Mouse (Mus musculus) stomach, embryonic 15.5 days (tissue): ENCODE measurements around the gene Raver1. TPM values are rescaled to one million over a fixed set of nuclear protein-coding genes. Genes with fewer than 3 reads are reported as not detected.

ENCODE experiments used
- ATAC-seq: fragments of 200-750 bp; cut with Nextera tagmentation; 2 replicates; pipeline ENCODE4 v1.8.0; 2017; ENCODE audit warnings: low read depth, moderate number of reproducible peaks, moderate TSS enrichment; ENCODE audit not compliant: insufficient read depth, low FRiP score
- H3K27ac ChIP-seq: fragments of 300-500 bp; sonication (generic); 2 replicates; pipeline ENCODE4 v1.5.1; 2015; ENCODE audit warnings: mild to moderate bottlenecking, inconsistent platforms
- H3K27me3 ChIP-seq: fragments of 300-500 bp; sonication (generic); replicated peaks from 2 replicates; pipeline ENCODE4 v1.6.1; 2015; ENCODE audit warnings: inconsistent platforms
- H3K36me3 ChIP-seq: fragments of 300-500 bp; sonication (generic); 2 replicates; pipeline ENCODE4 v1.6.1; 2015; ENCODE audit warnings: inconsistent platforms
- H3K4me1 ChIP-seq: fragments of 300-500 bp; sonication (generic); 2 replicates; pipeline ENCODE4 v1.6.1; 2015; ENCODE audit warnings: inconsistent platforms
- H3K4me2 ChIP-seq: fragments of 300-500 bp; sonication (generic); 2 replicates; pipeline ENCODE4 v1.6.1; 2015; ENCODE audit warnings: mild to moderate bottlenecking, inconsistent platforms
- H3K4me3 ChIP-seq: fragments of 300-500 bp; sonication (generic); replicated peaks from 2 replicates; pipeline ENCODE4 v1.5.1; 2015; ENCODE audit warnings: inconsistent platforms
- H3K9ac ChIP-seq: fragments of 300-500 bp; sonication (generic); 2 replicates; pipeline ENCODE4 v1.6.1; 2015; ENCODE audit warnings: inconsistent platforms
- H3K9me3 ChIP-seq: fragments of 300-500 bp; sonication (generic); 2 replicates; pipeline ENCODE4 v1.6.1; 2016; ENCODE audit warnings: inconsistent platforms
- WGBS: fragments of 180-500 bp; shearing (Covaris S2); methylation state at CpG from one replicate; pipeline ENCODE4 v1.1.7; 2015; 5-methylcytosine and 5-hydroxymethylcytosine counted together
- polyA plus RNA-seq: library from polyadenylated mRNA; unstranded; fragments of >200 nt; fragmentation: Nextera tagmentation; extraction: Ambion mirVana; gene quantifications from 2 replicates; pipeline ENCODE4 v1.2.1, GENCODE M21; 2015

Raver1 gene
- polyA plus RNA-seq, 1 experiment from 2014 or later, result 48.3 TPM

DNA sequence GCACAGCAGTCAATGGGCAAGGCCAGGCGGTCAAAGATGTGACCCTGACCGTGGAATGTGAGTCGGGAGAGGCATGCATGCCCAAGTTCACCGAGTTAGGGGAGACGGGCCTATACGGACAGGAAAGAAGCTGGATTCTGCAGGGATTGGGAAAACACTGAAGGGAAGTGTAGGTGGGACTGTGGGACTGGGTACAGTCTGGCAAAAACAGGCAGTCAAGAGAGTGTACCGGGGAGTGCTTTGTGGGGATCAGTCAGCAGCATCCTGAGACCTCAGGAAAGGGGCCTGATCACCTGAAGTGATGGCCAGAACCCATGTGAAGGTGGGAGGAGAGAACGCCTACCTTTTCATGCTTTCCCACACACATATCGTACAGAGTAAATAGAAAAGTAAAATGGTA, 56.2 kb downstream of the Raver1 start:
- Histone ChIP-seq H3K36me3 (no peaks in the 10 kb centered on the region), H3K27ac (no peak overlapping the region), H3K9ac (no peak overlapping the region), H3K4me2 (no peak overlapping the region), H3K9me3 (no peaks in the 10 kb centered on the region), H3K4me1 (peaks cover 44% of the 10 kb centered on the region), H3K27me3 (peaks cover 86% of the 10 kb centered on the region), H3K4me3 (no peak overlapping the region)
- WGBS, result 24% methylated on average over 9 of the region's 9 CpGs
- no peak for ATAC-seq

DNA sequence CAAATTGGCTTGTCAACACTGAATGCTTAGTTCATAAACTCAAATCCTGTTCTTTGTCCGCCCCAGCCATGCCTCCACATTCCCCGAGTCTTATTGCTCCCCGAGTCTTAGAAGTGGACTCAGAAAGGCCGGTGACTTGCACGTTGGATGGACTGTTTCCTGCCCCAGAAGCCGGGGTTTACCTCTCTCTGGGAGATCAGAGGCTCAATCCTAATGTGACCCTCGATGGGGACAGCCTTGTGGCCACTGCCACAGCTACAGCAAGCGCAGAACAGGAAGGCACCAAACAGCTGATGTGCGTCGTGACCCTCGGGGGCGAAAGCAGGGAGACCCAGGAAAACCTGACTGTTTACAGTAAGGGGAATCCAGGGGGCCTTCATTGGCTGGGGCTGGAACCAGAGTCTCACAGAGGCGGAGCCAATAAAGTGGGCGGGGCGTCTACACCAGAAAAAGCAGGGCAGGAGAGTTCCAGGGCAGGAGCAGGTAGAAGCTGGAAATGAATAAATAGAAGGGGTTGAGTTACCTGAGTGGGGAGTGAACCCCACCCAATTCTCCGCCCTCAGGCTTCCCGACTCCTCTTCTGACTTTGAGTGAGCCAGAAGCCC, 57.2 kb downstream of the Raver1 start:
- Histone ChIP-seq H3K36me3 (no peaks in the 10 kb centered on the region), H3K9ac (no peak overlapping the region), H3K4me1 (peaks cover 51% of the 10 kb centered on the region), H3K4me2 (0 out of 2 replicates have a peak overlapping the region, but pooled peaks have one; percentile 13), H3K27me3 (peaks cover 84% of the 10 kb centered on the region), H3K4me3 (no peak overlapping the region), H3K9me3 (no peaks in the 10 kb centered on the region), H3K27ac (no peak overlapping the region)
- no peak for ATAC-seq
- 5% methylated on average over 17 of the region's 17 CpGs for WGBS

DNA sequence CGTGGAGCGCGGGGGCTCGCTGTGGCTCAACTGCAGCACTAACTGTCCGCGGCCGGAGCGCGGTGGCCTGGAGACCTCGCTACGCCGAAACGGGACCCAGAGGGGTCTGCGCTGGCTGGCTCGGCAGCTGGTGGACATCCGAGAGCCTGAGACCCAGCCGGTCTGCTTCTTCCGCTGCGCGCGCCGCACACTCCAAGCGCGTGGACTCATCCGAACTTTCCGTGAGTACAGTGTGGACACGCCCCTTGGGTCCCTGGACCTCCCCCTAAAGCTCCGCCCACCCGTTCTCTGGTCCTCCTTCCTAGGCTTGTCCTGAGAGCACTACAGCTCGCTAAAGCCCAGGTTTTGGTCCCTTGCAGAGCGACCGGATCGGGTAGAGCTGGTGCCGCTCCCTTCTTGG, 58.7 kb downstream of the Raver1 start:
- Histone ChIP-seq H3K9ac (peak overlapping the region; percentile 26; the same call in 1 of the 2 replicates), H3K9me3 (no peaks in the 10 kb centered on the region), H3K36me3 (no peaks in the 10 kb centered on the region), H3K4me3 (peak overlapping the region; percentile 54), H3K4me1 (peaks cover 54% of the 10 kb centered on the region), H3K27ac (no peak overlapping the region), H3K4me2 (peak overlapping the region; percentile 98), H3K27me3 (peaks cover 72% of the 10 kb centered on the region)
- 0% methylated on average over 34 of the region's 34 CpGs for WGBS
- peak; percentile 76 for ATAC-seq

DNA sequence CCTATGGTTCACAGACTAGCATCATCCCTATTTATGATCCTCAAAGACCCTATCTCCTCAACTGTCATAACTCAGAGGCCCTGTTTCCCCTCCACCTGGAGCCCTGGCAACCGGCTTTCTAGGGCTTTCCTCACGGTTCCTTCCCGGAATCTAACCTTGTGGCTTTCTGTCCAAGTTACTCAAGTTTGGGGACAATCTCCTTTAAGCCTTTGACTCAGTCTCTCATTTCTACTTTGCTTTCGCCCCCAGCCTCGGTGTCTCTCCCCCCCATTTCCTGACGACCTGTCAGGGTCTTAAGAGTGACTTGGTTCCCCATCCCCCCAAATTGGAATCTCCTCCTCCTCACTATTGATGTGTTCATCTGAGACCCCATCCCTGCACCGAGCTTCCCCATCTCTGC, 59.3 kb downstream of the Raver1 start:
- peaks cover 49% of the 10 kb centered on the region for H3K4me1 ChIP-seq
- H3K4me3 ChIP-seq, result peak overlapping the region; percentile 54
- peaks cover 66% of the 10 kb centered on the region for H3K27me3 ChIP-seq
- no peak overlapping the region for H3K27ac ChIP-seq
- no peaks in the 10 kb centered on the region for H3K9me3 ChIP-seq
- no peaks in the 10 kb centered on the region for H3K36me3 ChIP-seq
- ATAC-seq, result no peak
- peak overlapping the region; percentile 98 for H3K4me2 ChIP-seq
- 6% methylated on average over 7 of the region's 7 CpGs for WGBS
- H3K9ac ChIP-seq, result peak overlapping the region; percentile 26; the same call in 1 of the 2 replicates

DNA sequence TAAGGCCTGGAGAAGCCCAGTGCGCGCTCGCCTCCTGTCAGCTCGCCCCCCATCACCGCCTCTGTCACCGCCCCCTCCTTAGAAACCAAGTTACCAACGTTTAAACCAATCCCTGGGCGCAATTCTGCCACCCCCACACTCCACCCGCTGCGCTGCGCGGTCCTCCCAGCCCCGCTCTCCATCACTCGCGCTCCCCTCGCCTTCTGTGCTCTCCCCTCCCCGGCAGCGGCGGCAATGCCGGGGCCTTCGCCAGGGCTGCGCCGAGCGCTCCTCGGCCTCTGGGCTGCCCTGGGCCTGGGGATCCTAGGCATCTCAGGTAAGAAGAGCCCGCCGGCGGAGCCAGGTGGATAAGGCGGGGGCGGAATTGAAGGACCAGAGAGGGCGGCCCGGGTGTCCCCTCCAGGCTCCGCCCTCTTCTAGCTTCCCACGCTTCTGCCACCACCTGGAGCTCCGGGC, 59.9 kb downstream of the Raver1 start, which contains the start of gene Icam5:
Gene Icam5, plus strand, starts transcription at position 178 of the 456 bp plus-strand sequence.
- no peaks in the 10 kb centered on the region for H3K9me3 ChIP-seq
- H3K27ac ChIP-seq, result peak within 1 kb of the TSS; percentile 55; the same call in 1 of the 2 replicates
- peaks cover 63% of the 10 kb centered on the region for H3K27me3 ChIP-seq
- peaks cover 44% of the 10 kb centered on the region for H3K4me1 ChIP-seq
- ATAC-seq, result no peak
- H3K4me2 ChIP-seq, result peak within 1 kb of the TSS; percentile 98
- under 1% methylated on average over 35 of the region's 35 CpGs for WGBS
- peak within 1 kb of the TSS; percentile 26; the same call in 1 of the 2 replicates for H3K9ac ChIP-seq
- peak within 1 kb of the TSS; percentile 54 for H3K4me3 ChIP-seq
- no peaks in the 10 kb centered on the region for H3K36me3 ChIP-seq

DNA sequence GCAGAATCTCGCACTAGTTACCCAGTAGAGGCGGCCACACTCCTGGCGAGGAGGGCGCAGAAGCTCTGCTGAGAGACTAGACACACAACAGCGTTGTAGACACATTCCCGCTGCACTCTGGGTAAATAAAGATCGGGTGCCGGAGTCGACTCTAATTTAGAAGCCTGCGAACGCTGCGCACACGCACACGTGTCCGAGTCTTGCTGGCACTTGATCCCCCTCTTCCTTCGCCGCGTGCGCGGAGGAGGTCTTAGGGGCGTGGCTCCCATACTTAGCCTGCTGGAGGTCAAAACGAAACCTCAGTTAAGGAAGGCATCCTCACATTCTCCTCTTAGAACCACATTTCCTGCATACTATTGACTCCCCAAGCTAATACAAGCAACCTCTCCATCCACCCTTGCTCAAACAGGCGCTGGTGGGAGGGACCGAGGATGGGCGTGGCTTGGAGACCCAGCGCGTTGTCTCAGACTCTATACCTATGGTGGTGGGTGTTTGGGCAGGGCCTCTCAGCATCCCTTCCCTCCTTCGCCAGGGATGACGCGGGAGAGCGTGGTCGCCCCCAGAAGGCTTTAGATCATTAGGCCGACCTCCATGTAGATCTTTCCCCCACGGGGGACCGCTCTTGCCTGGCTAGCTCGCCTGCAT, 60.4 kb downstream of the Raver1 start:
- ATAC-seq, result no peak; the same call in 1 of the 2 replicates
- no peaks in the 10 kb centered on the region for H3K9me3 ChIP-seq
- H3K27ac ChIP-seq, result peak overlapping the region; percentile 55; the same call in 1 of the 2 replicates
- H3K4me1 ChIP-seq, result peaks cover 44% of the 10 kb centered on the region
- H3K4me2 ChIP-seq, result peak overlapping the region; percentile 98
- no peak overlapping the region; the same call in 1 of the 2 replicates for H3K9ac ChIP-seq
- under 1% methylated on average over 36 of the region's 36 CpGs for WGBS
- peak overlapping the region; percentile 54 for H3K4me3 ChIP-seq
- H3K27me3 ChIP-seq, result peaks cover 57% of the 10 kb centered on the region
- no peaks in the 10 kb centered on the region for H3K36me3 ChIP-seq

DNA sequence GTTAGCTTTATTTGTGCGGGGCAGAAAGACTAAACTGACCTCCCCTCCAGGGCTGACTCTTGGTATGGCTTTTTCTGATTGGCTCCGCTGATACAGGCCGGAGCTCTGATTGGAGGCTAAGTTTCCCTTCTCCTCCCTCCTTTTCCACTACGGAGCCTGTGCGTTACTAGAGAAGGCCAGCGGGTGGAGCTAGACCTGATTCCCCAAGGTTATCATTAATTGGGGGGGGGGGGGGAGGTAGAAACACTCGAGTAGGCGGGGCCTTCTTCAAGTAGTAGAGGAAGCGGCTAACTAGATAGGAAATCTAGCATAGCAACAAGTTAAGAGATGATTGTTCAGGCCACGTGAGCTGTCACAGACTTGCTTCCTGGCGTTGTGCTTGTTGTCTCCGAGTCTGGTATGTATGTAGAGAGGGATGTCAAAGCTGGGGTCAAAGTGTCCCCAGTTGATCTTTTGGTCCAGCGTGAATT, 61.0 kb downstream of the Raver1 start:
- peaks cover 52% of the 10 kb centered on the region for H3K27me3 ChIP-seq
- peak; percentile 73; the same call in 1 of the 2 replicates for ATAC-seq
- peak overlapping the region; percentile 55; the same call in 1 of the 2 replicates for H3K27ac ChIP-seq
- WGBS, result 0% methylated on average over 13 of the region's 13 CpGs
- no peaks in the 10 kb centered on the region for H3K36me3 ChIP-seq
- H3K4me3 ChIP-seq, result peak overlapping the region; percentile 54
- no peaks in the 10 kb centered on the region for H3K9me3 ChIP-seq
- H3K9ac ChIP-seq, result no peak overlapping the region
- peaks cover 44% of the 10 kb centered on the region for H3K4me1 ChIP-seq
- H3K4me2 ChIP-seq, result peak overlapping the region; percentile 98

DNA sequence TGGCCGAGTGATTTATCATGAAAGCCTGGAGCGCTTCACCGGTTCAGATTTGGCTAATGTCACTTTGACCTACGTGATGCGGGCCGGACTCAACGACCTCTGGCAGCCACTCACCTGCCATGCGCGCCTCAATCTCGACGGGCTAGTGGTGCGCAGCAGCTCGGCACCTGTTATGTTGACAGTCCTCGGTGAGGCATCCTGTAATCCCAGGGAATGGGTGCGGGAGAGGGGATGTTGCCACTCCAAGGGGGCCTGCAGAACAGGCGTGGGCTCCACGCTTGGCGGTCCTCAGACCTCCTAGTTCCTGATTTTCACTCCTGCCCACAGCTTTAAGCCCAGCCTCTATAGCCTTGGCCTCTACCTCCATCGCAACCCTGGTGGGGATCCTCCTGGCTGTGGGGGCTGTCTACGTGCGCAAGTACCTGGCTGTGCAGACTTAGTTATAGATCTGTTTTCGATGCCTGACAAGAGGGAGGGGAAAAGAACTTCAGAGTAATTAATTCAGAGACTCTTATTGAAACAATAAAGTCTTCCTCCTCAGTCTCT, 61.7 kb downstream of the Raver1 start:
- 24% methylated on average over 22 of the region's 22 CpGs for WGBS
- Histone ChIP-seq H3K36me3 (no peaks in the 10 kb centered on the region), H3K9ac (no peak overlapping the region), H3K27me3 (peaks cover 45% of the 10 kb centered on the region), H3K9me3 (no peaks in the 10 kb centered on the region), H3K4me3 (peak overlapping the region; percentile 54), H3K4me2 (peak overlapping the region; percentile 98), H3K4me1 (peaks cover 44% of the 10 kb centered on the region), H3K27ac (no peak overlapping the region)
- no peak for ATAC-seq

DNA sequence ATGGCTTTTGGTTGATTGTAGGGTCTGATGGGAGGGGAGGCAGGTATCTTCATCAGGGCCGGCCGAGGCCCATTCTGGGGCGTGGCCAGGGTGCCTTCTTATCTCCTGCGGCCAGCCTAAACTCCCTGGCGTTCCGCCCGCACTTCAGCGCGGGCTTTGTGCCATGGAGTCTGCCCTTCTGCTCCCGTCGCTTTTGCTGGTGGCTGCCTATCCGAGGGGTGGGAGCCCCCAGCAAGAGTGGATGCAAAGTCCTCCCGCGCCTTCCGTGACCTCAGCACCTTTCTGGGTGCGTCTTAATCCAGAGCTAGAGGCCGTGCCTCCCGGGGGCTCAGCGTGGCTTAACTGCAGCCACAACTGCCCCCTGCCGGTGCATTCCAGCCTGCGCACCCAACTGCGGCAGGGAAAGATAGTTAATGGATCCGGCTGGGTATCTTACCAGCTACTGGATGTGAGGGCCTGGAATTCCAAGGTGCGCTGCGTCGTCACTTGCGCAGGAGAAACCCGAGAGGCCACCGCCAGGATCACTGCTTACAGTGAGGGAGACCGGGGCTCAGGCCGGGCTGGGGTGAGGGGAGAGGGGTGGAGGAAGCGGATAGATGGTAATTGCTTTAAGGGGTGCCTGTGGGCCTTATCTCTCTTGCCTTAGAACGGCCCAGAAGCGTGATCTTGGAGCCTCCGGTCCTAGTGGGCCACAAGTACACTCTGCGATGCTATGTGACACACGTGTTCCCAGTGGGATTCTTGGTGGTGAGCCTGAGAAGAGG, 62.3 kb downstream of the Raver1 start, which contains the start of gene Icam4:
Gene Icam4, plus strand, starts transcription at position 83 of the 764 bp plus-strand sequence.
- WGBS, result 2% methylated on average over 37 of the region's 37 CpGs
- Histone ChIP-seq H3K27me3 (peaks cover 38% of the 10 kb centered on the region), H3K36me3 (no peaks in the 10 kb centered on the region), H3K4me2 (peak within 1 kb of the TSS; percentile 98), H3K4me3 (peak within 1 kb of the TSS; percentile 54), H3K4me1 (peaks cover 39% of the 10 kb centered on the region), H3K9ac (no peak within 1 kb of the TSS), H3K9me3 (no peaks in the 10 kb centered on the region), H3K27ac (peak within 1 kb of the TSS; percentile 23; the same call in 1 of the 2 replicates)
- ATAC-seq, result peak; percentile 66; the same call in 1 of the 2 replicates

DNA sequence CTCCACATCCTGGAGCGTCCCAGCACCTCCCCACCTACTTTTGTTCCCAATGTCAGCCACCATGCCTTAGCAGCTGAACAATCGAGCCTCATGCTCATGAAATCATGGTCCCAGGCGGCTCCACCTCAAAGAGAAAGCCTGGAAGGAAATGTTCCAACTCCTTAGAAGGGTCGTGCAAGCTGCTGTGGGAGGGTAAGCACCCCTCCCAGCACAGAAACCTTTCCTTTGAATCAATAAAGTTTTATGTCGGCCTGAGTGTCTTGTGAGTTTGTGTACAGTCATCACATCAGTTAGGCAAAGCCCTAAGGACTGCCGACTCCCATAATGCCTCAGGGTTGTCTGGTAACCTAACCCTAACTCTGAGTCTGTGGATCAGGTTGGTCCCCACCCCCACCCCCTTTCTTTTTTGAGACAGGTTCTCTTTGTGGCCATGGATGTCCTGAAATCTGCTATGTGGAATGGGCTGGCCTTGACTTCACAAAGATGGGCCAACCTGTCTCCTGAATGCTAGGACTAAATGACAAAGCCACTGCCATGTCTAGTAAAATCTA, 63.2 kb downstream of the Raver1 start:
- Histone ChIP-seq H3K4me1 (peaks cover 38% of the 10 kb centered on the region), H3K9me3 (no peaks in the 10 kb centered on the region), H3K4me2 (no peak overlapping the region), H3K9ac (no peak overlapping the region), H3K27me3 (peaks cover 33% of the 10 kb centered on the region), H3K27ac (no peak overlapping the region), H3K36me3 (no peaks in the 10 kb centered on the region), H3K4me3 (no peak overlapping the region)
- 68% methylated on average over 6 of the region's 6 CpGs for WGBS
- ATAC-seq, result no peak

DNA sequence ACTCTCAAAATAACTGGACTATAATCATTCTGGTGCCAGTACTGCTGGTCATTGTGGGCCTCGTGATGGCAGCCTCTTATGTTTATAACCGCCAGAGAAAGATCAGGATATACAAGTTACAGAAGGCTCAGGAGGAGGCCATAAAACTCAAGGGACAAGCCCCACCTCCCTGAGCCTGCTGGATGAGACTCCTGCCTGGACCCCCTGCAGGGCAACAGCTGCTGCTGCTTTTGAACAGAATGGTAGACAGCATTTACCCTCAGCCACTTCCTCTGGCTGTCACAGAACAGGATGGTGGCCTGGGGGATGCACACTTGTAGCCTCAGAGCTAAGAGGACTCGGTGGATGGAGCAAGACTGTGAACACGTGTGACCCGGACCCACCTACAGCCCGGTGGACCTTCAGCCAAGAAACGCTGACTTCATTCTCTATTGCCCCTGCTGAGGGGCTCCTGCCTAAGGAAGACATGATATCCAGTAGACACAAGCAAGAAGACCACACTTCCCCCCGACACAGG, 64.0 kb downstream of the Raver1 start:
- Histone ChIP-seq H3K9me3 (no peaks in the 10 kb centered on the region), H3K4me2 (no peak overlapping the region), H3K27ac (no peak overlapping the region), H3K36me3 (no peaks in the 10 kb centered on the region), H3K4me1 (peaks cover 35% of the 10 kb centered on the region), H3K27me3 (peaks cover 25% of the 10 kb centered on the region), H3K4me3 (no peak overlapping the region), H3K9ac (no peak overlapping the region)
- ATAC-seq, result no peak
- WGBS, result 62% methylated on average over 8 of the region's 8 CpGs
